24 mouse cellular contexts compared by ENCODE assay signal in the genomic region with DNA sequence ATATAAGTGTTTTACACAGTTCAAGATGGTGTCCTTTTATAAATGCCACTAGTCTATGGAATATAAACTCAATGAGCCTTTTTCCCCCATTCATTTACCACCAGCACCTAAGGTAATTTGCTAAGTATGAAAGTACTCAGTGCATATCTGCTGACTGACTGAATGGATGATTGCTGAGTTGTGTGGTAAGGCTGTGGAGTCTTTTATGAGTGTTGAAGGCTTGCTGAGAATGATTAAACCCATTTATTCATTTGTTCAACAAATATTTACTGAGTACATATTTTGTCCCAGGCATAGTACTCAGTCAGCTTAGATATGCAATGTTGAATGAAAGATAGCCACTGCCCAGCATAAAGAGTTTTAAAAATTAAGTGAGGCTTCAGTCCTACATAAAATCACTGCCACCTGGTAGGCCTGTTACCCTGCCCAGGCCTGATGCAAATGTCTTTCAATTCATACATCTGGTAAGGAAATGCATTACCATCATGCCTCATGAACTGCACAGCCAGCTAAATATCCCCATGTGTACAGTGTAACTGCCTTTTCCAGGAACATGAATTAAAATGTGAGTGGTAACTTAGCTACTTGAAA.
"Had no signal": no experiment of that assay in that cellular context is flagged by ENCODE, and none has a peak within 500 bp of the region (broad histone marks: within the 10 kb centered on the region; RNA-seq: fewer than 3 reads in every experiment).

No protein-coding gene starts in this region.

- H3K27me3 ChIP-seq: liver, embryonic 15.5 days; lung, embryonic 15.5 days; megakaryocyte, embryonic 14.5 days; midbrain, embryonic 12.5 days; neural tube, embryonic 13.5 days; neural tube, embryonic 15.5 days had no signal

- ATAC-seq: liver, postnatal 0 days; lung, postnatal 0 days; midbrain, embryonic 16.5 days had no signal

- H3K4me3 ChIP-seq: liver, embryonic 15.5 days; lung, embryonic 15.5 days; megakaryocyte, embryonic 14.5 days; midbrain, embryonic 10.5 days; midbrain, embryonic 12.5 days; myocyte; neural tube, embryonic 13.5 days; neural tube, embryonic 15.5 days had no signal

- H3K9me3 ChIP-seq: liver, embryonic 15.5 days; lung, embryonic 15.5 days; megakaryocyte, embryonic 14.5 days; midbrain, embryonic 10.5 days; midbrain, embryonic 12.5 days; neural tube, embryonic 13.5 days; neural tube, embryonic 15.5 days had no signal

- H3K9ac ChIP-seq: liver, embryonic 15.5 days; liver, postnatal 0 days; lung, embryonic 15.5 days; midbrain, embryonic 12.5 days; neural tube, embryonic 13.5 days; neural tube, embryonic 15.5 days had no signal

- DNase-seq: liver, postnatal 0 days; lung, adult 2 months; lung, postnatal 14 days; lung, postnatal 36 days; midbrain, embryonic 14.5 days; retina, postnatal 1 day; right cerebral cortex, adult 18-20 months; right cerebral cortex, postnatal 25 days; right cerebral cortex, postnatal 4 days; spleen, adult 18-20 months; thymus, adult 18-20 months; thymus, postnatal 14 days; thymus, postnatal 36 days had no signal

- H3K27ac ChIP-seq: liver, embryonic 15.5 days; lung, embryonic 15.5 days; macrophage; midbrain, embryonic 10.5 days; midbrain, embryonic 12.5 days; neural tube, embryonic 13.5 days; neural tube, embryonic 15.5 days had no signal

- H3K4me1 ChIP-seq: liver, embryonic 15.5 days; lung, embryonic 15.5 days; midbrain, embryonic 10.5 days; midbrain, embryonic 12.5 days; neural tube, embryonic 13.5 days; neural tube, embryonic 15.5 days had no signal

- H3K36me3 ChIP-seq: liver, embryonic 15.5 days; lung, embryonic 15.5 days; midbrain, embryonic 10.5 days; midbrain, embryonic 12.5 days; neural tube, embryonic 13.5 days; neural tube, embryonic 15.5 days had no signal

- H3K4me2 ChIP-seq: liver, embryonic 15.5 days; lung, embryonic 15.5 days; midbrain, embryonic 12.5 days; neural tube, embryonic 13.5 days; neural tube, embryonic 15.5 days had no signal
